Comparison of ENCODE assay signal across 8 mouse cellular contexts in genomic region chr2:37815676-37816075, GRCm38 (mm10). TPM values are rescaled to one million over a fixed set of nuclear protein-coding genes. Genes with fewer than 3 reads are reported as not detected.
DNase-seq lines count a peak whose midpoint lies in the region; ATAC-seq and TF ChIP-seq lines count a peak whose summit lies in the region.

No protein-coding gene starts in this region.

- no peaks in the 10 kb centered on the region for H3K9me3 ChIP-seq in heart, embryonic 10.5 days
- H3K9me3 ChIP-seq in forebrain, embryonic 11.5 days (ENCODE audit: control insufficient read depth, low read length), result no peaks in the 10 kb centered on the region
- H3K9me3 ChIP-seq in hindbrain, postnatal 0 days (ENCODE audit: low read length), result no peaks in the 10 kb centered on the region
- H3K9me3 ChIP-seq in midbrain, embryonic 10.5 days (replicated peaks), result no peaks in the 10 kb centered on the region

- peak; percentile 74 for DNase-seq in heart, adult 8-10 months (ENCODE audit: low spot score)
- no peak for DNase-seq in heart, embryonic 10.5 days (ENCODE audit: low spot score)
- peak; percentile 90 for DNase-seq in forebrain, embryonic 11.5 days (ENCODE audit: low spot score)
- DNase-seq in hindbrain, postnatal 0 days (ENCODE audit: low spot score), result peak; percentile 88
- peak; percentile 77 to 86 for DNase-seq in left cerebral cortex, adult 2 months (ENCODE audit: extremely low spot score in 1 of 2, low spot score in 2 of 2)
- peak; percentile 76 for DNase-seq in midbrain, embryonic 10.5 days (ENCODE audit: low spot score)
- peak; percentile 27 for DNase-seq in spleen, adult 12 weeks (ENCODE audit: low spot score)

- no peak for TF ChIP-seq POLR2A in bone marrow macrophage, adult 2 months (IDR thresholded peaks at IDR 0.05; ENCODE audit: borderline replicate concordance, low read depth, low read length)

- no peaks in the 10 kb centered on the region; the same call in 1 of the 2 replicates for H3K36me3 ChIP-seq in heart, embryonic 10.5 days
- H3K36me3 ChIP-seq in forebrain, embryonic 11.5 days (ENCODE audit: control insufficient read depth, insufficient read depth, low read length), result no peaks in the 10 kb centered on the region
- no peaks in the 10 kb centered on the region; the same call in 1 of the 2 replicates for H3K36me3 ChIP-seq in hindbrain, postnatal 0 days (ENCODE audit: insufficient read depth, low read length)
- H3K36me3 ChIP-seq in midbrain, embryonic 10.5 days, result 0 out of 2 replicates have a peak, but pooled peaks cover 3% of the 10 kb centered on the region

- no peak overlapping the region for H3K4me3 ChIP-seq in heart, embryonic 10.5 days
- H3K4me3 ChIP-seq in bone marrow macrophage, adult 2 months (ENCODE audit: insufficient read depth, low read length), result no peak overlapping the region
- no peak overlapping the region for H3K4me3 ChIP-seq in forebrain, embryonic 11.5 days (ENCODE audit: low read depth, low read length)
- H3K4me3 ChIP-seq in hindbrain, postnatal 0 days (ENCODE audit: low read length), result no peak overlapping the region
- H3K4me3 ChIP-seq in left cerebral cortex, adult 2 months, result no peak overlapping the region
- H3K4me3 ChIP-seq in midbrain, embryonic 10.5 days, result no peak overlapping the region

- no peak overlapping the region for H3K27ac ChIP-seq in heart, embryonic 10.5 days
- H3K27ac ChIP-seq in bone marrow macrophage, adult 2 months (ENCODE audit: insufficient read depth, low read depth, low read length), result no peak overlapping the region
- H3K27ac ChIP-seq in forebrain, embryonic 11.5 days (ENCODE audit: low read depth, low read length), result no peak overlapping the region
- H3K27ac ChIP-seq in hindbrain, postnatal 0 days, result no peak overlapping the region
- no peak overlapping the region for H3K27ac ChIP-seq in left cerebral cortex, adult 2 months
- H3K27ac ChIP-seq in midbrain, embryonic 10.5 days (replicated peaks), result no peak overlapping the region

- peaks cover 32% of the 10 kb centered on the region for H3K4me1 ChIP-seq in heart, embryonic 10.5 days
- H3K4me1 ChIP-seq in bone marrow macrophage, adult 2 months (ENCODE audit: control insufficient read depth, insufficient read depth, low read length), result no peaks in the 10 kb centered on the region
- peaks cover 25% of the 10 kb centered on the region for H3K4me1 ChIP-seq in forebrain, embryonic 11.5 days (replicated peaks; ENCODE audit: control insufficient read depth, insufficient read depth, low read length)
- peaks cover 10% of the 10 kb centered on the region for H3K4me1 ChIP-seq in hindbrain, postnatal 0 days (ENCODE audit: insufficient read depth, low read length)
- H3K4me1 ChIP-seq in midbrain, embryonic 10.5 days, result peaks cover 31% of the 10 kb centered on the region

- H3K4me2 ChIP-seq in forebrain, embryonic 11.5 days (ENCODE audit: low read depth, low read length, severe bottlenecking), result no peak overlapping the region
- no peak overlapping the region for H3K4me2 ChIP-seq in hindbrain, postnatal 0 days (ENCODE audit: low read depth, low read length)

- intact Hi-C loops in left cerebral cortex, adult 2 months (cut with DNase I), result loop anchor here (5.0 to 10.0 kb wide), 5 partner anchors 92 to 842 kb away; no protein-coding TSS in a partner anchor

- H3K27me3 ChIP-seq in heart, embryonic 10.5 days (ENCODE audit: insufficient read depth, poor library complexity, severe bottlenecking), result 0 out of 2 replicates have a peak, but pooled peaks cover 5% of the 10 kb centered on the region
- H3K27me3 ChIP-seq in forebrain, embryonic 11.5 days (ENCODE audit: control insufficient read depth, insufficient read depth, low read length), result no peaks in the 10 kb centered on the region
- H3K27me3 ChIP-seq in hindbrain, postnatal 0 days (ENCODE audit: insufficient read depth, low read length), result no peaks in the 10 kb centered on the region
- peaks cover 38% of the 10 kb centered on the region for H3K27me3 ChIP-seq in midbrain, embryonic 10.5 days (ENCODE audit: low read depth, poor library complexity, severe bottlenecking)

- no peak for ATAC-seq in forebrain, embryonic 11.5 days (replicated peaks; ENCODE audit: low FRiP score)
- ATAC-seq in hindbrain, postnatal 0 days, result peak; percentile 57; the same call in 1 of the 2 replicates

- 11% methylated on average over 3 of the region's 3 CpGs for WGBS in heart, embryonic 10.5 days
- 14% methylated on average over 3 of the region's 3 CpGs for WGBS in forebrain, embryonic 11.5 days
- WGBS in hindbrain, postnatal 0 days, result 8% methylated on average over 3 of the region's 3 CpGs
- 13% methylated on average over 3 of the region's 3 CpGs for WGBS in midbrain, embryonic 10.5 days

- no peak overlapping the region for H3K9ac ChIP-seq in forebrain, embryonic 11.5 days (ENCODE audit: low read length)
- H3K9ac ChIP-seq in hindbrain, postnatal 0 days (replicated peaks; ENCODE audit: low read length), result no peak overlapping the region

- TF ChIP-seq CTCF in bone marrow macrophage, adult 2 months (IDR thresholded peaks at IDR 0.05; ENCODE audit: low read depth, low read length), result peak; percentile 67
- TF ChIP-seq CTCF in hindbrain, postnatal 0 days (IDR thresholded peaks at IDR 0.05; ENCODE audit: low read depth), result peak; percentile 99
- peak; percentile 99 for TF ChIP-seq CTCF in left cerebral cortex, adult 2 months (IDR thresholded peaks at IDR 0.05)

RNA-seq across cellular contexts. Expression of gene Crb2, which starts 39.6 kb away (rescaled TPM):
- 1 to 10 TPM in 1 of 4 experiments, under 1 TPM in 3; 0.41 to 1.1 (median 0.77) TPM for total RNA-seq in heart, adult 8-10 months (2022)
- 15.2 and 18.5 TPM in 2 replicates for polyA plus RNA-seq in heart, embryonic 10.5 days (2016; fragmentation: Nextera tagmentation; extraction: Ambion mirVana)
- not detected in 2 replicates for polyA plus RNA-seq in bone marrow macrophage, adult 2 months (2012; ENCODE audit: insufficient read depth, insufficient read length, missing spikeins)
- 29.6 and 32.7 TPM in 2 replicates for polyA plus RNA-seq in forebrain, embryonic 11.5 days (2014; fragmentation: Nextera tagmentation; extraction: Ambion mirVana)
- total RNA-seq in hindbrain, postnatal 0 days (2014; rRNA removed), result 10.9 and 20.1 TPM in 2 replicates
- polyA plus RNA-seq in hindbrain, postnatal 0 days (2015; fragmentation: Nextera tagmentation; extraction: Ambion mirVana), result 2.4 and 3.4 TPM in 2 replicates
- 1 to 10 TPM; 2.9 to 4.4 TPM for total RNA-seq in left cerebral cortex, adult 2 months (2021)
- polyA plus RNA-seq in midbrain, embryonic 10.5 days (2016; fragmentation: Nextera tagmentation; extraction: Ambion mirVana), result 31.1 and 31.4 TPM in 2 replicates
